Mouse (Mus musculus) brain, embryonic 14.5 days (tissue): ENCODE data around the gene Cyp2r1.

Experiments
- CTCF ChIP-seq: fragments of 200-500 bp; IDR thresholded peaks from 2 replicates; pipeline ENCODE4 v1.5.1; 2012; ENCODE audit warnings: inconsistent platforms, mild to moderate bottlenecking, moderate library complexity, borderline replicate concordance; ENCODE audit not compliant: insufficient read depth, insufficient read length; ENCODE audit errors: extremely low read depth
- POLR2A ChIP-seq: fragments of 200-500 bp; IDR thresholded peaks from 2 replicates; pipeline ENCODE4 v1.6.1; 2012; ENCODE audit warnings: mild to moderate bottlenecking, inconsistent platforms, borderline replicate concordance; ENCODE audit not compliant: poor library complexity, insufficient read depth, insufficient read length, severe bottlenecking; ENCODE audit errors: extremely low read depth

DNA sequence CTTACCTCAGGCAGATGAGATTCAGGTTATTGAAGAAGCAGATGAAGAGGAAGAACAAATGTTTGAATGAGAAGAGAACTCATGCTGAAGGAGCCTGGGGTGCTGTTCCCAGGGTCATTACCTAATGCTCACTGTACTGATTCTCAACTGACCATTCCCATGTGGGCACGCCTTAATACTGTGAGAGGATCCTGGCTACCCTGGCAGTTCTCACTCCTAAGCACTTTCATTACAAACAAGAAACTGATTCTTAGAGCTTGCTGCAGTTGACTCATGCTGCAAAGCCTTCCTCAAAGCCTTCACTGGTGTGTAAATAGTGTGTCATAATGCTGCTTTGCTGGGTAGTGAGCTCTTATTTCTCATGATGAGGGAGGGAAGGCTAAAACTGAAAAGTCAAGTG, 26.6 kb downstream of the Cyp2r1 start:
- no peak for TF ChIP-seq POLR2A
- TF ChIP-seq CTCF, result no peak
